ENCODE assay signal across 13 mouse cellular contexts in genomic region chr7:44747115-44747514, GRCm38 (mm10). TPM values are rescaled to one million over a fixed set of nuclear protein-coding genes. Genes with fewer than 3 reads are reported as not detected.
DNase-seq lines count a peak whose midpoint lies in the region; ATAC-seq lines count a peak whose summit lies in the region.
"Had no signal": no experiment of that assay in that cellular context is flagged by ENCODE, and none has a peak within 500 bp of the region (broad histone marks: within the 10 kb centered on the region; RNA-seq: fewer than 3 reads in every experiment).

No protein-coding gene starts in this region.

- WGBS in heart, embryonic 16.5 days, result 66% methylated on average over 4 of the region's 4 CpGs
- WGBS in neural tube, embryonic 12.5 days, result 72% methylated on average over 4 of the region's 4 CpGs
- 67% methylated on average over 4 of the region's 4 CpGs for WGBS in limb, embryonic 12.5 days

- H3K27me3 ChIP-seq in heart, embryonic 16.5 days (ENCODE audit: control insufficient read depth, insufficient read depth, low read length), result no peaks in the 10 kb centered on the region
- no peaks in the 10 kb centered on the region for H3K27me3 ChIP-seq in neural tube, embryonic 12.5 days (replicated peaks)
- no peaks in the 10 kb centered on the region for H3K27me3 ChIP-seq in limb, embryonic 12.5 days

- H3K4me1 ChIP-seq in heart, embryonic 16.5 days (ENCODE audit: control insufficient read depth, insufficient read depth, low read length), result peaks cover 14% of the 10 kb centered on the region
- H3K4me1 ChIP-seq in neural tube, embryonic 12.5 days, result peaks cover 23% of the 10 kb centered on the region
- H3K4me1 ChIP-seq in limb, embryonic 12.5 days (replicated peaks), result peaks cover 23% of the 10 kb centered on the region

- H3K4me2 ChIP-seq in heart, embryonic 16.5 days (ENCODE audit: low read depth, low read length), result peak overlapping the region; percentile 76; the same call in 1 of the 2 replicates
- peak overlapping the region; percentile 76; the same call in 1 of the 2 replicates for H3K4me2 ChIP-seq in neural tube, embryonic 12.5 days (replicated peaks)
- H3K4me2 ChIP-seq in limb, embryonic 12.5 days, result peak overlapping the region; percentile 79

- no peaks in the 10 kb centered on the region for H3K9me3 ChIP-seq in heart, embryonic 16.5 days (replicated peaks; ENCODE audit: control insufficient read depth, low read length)
- no peaks in the 10 kb centered on the region for H3K9me3 ChIP-seq in neural tube, embryonic 12.5 days
- no peaks in the 10 kb centered on the region for H3K9me3 ChIP-seq in limb, embryonic 12.5 days

- H3K4me3 ChIP-seq in heart, embryonic 16.5 days (ENCODE audit: low read length), result no peak overlapping the region
- no peak overlapping the region for H3K4me3 ChIP-seq in neural tube, embryonic 12.5 days
- H3K4me3 ChIP-seq in limb, embryonic 12.5 days (replicated peaks), result peak overlapping the region; percentile 53

- DNase-seq in heart, postnatal 14 days, result no peak
- DNase-seq in neural tube, embryonic 10.5 days (ENCODE audit: extremely low spot score, low spot score), result no peak
- no peak for DNase-seq in left cerebral cortex, adult 11 months (ENCODE audit: low spot score)
- DNase-seq in adrenal gland, adult 18-20 months (ENCODE audit: low spot score in 2 of 2), result no peak
- no peak for DNase-seq in thymus, postnatal 25 days
- DNase-seq: adrenal gland, postnatal 25 days; gastrocnemius, postnatal 14 days had no signal

- ATAC-seq in heart, embryonic 16.5 days (replicated peaks; ENCODE audit: extremely low read depth, insufficient read depth, low FRiP score), result no peak
- no peak for ATAC-seq in neural tube, embryonic 12.5 days (ENCODE audit: low FRiP score, low read depth)
- no peak for ATAC-seq in limb, embryonic 12.5 days (ENCODE audit: insufficient number of reproducible peaks, insufficient read depth, low FRiP score, low TSS enrichment, low read depth)
- ATAC-seq: lung, postnatal 0 days had no signal

- no peak overlapping the region for H3K27ac ChIP-seq in heart, embryonic 16.5 days (ENCODE audit: low read length)
- H3K27ac ChIP-seq in neural tube, embryonic 12.5 days, result no peak overlapping the region
- no peak overlapping the region for H3K27ac ChIP-seq in limb, embryonic 12.5 days

- H3K36me3 ChIP-seq in heart, embryonic 16.5 days (ENCODE audit: control insufficient read depth, insufficient read depth), result peaks cover 2% of the 10 kb centered on the region; the same call in 1 of the 2 replicates
- H3K36me3 ChIP-seq in neural tube, embryonic 12.5 days, result peaks cover 3% of the 10 kb centered on the region
- H3K36me3 ChIP-seq in limb, embryonic 12.5 days, result peaks cover 3% of the 10 kb centered on the region; the same call in 1 of the 2 replicates

- H3K9ac ChIP-seq in heart, embryonic 16.5 days (ENCODE audit: low read length), result no peak overlapping the region
- H3K9ac ChIP-seq in neural tube, embryonic 12.5 days, result no peak overlapping the region
- H3K9ac ChIP-seq in limb, embryonic 12.5 days (replicated peaks), result no peak overlapping the region

- intact Hi-C loops in heart, postnatal 14 days (cut with DNase I), result no loop called here

RNA-seq across cellular contexts. Expression of gene Vrk3, which starts 1.1 kb away (rescaled TPM):
- 35.9 and 36.5 TPM in 2 replicates for polyA plus RNA-seq in heart, embryonic 16.5 days (2015; fragmentation: Nextera tagmentation; extraction: Ambion mirVana)
- 10 to 100 TPM; 25.4 to 28.1 TPM for total RNA-seq in heart, postnatal 14 days (2021)
- polyA plus RNA-seq in neural tube, embryonic 12.5 days (2016; fragmentation: Nextera tagmentation; extraction: Ambion mirVana), result 35.2 and 37.8 TPM in 2 replicates
- 36.2 and 36.8 TPM in 2 replicates for polyA plus RNA-seq in limb, embryonic 12.5 days (2016; fragmentation: Nextera tagmentation; extraction: Ambion mirVana)
- total RNA-seq in adrenal gland, adult 18-20 months (2021), result 10 to 100 TPM; 40.4 to 42.1 TPM

RNA-seq across cellular contexts. Expression of gene Zfp473, which starts 3.7 kb away (rescaled TPM):
- polyA plus RNA-seq in heart, embryonic 16.5 days (2015; fragmentation: Nextera tagmentation; extraction: Ambion mirVana), result 0.54 and 0.80 TPM in 2 replicates
- total RNA-seq in heart, postnatal 14 days (2021), result under 1 TPM; 0.14 to 0.15 TPM
- polyA plus RNA-seq in neural tube, embryonic 12.5 days (2016; fragmentation: Nextera tagmentation; extraction: Ambion mirVana), result 1.5 and 2.0 TPM in 2 replicates
- polyA plus RNA-seq in limb, embryonic 12.5 days (2016; fragmentation: Nextera tagmentation; extraction: Ambion mirVana), result 2.6 and 3.3 TPM in 2 replicates
- total RNA-seq in adrenal gland, adult 18-20 months (2021), result under 1 TPM; 0.30 to 0.51 TPM

RNA-seq across cellular contexts. Expression of gene Izumo2, which starts 38.6 kb away (rescaled TPM):
- not detected in 2 replicates for polyA plus RNA-seq in heart, embryonic 16.5 days (2015; fragmentation: Nextera tagmentation; extraction: Ambion mirVana)
- total RNA-seq in heart, postnatal 14 days (2021), result not detected
- not detected in 2 replicates for polyA plus RNA-seq in neural tube, embryonic 12.5 days (2016; fragmentation: Nextera tagmentation; extraction: Ambion mirVana)
- not detected in 2 replicates for polyA plus RNA-seq in limb, embryonic 12.5 days (2016; fragmentation: Nextera tagmentation; extraction: Ambion mirVana)
- not detected for total RNA-seq in adrenal gland, adult 18-20 months (2021)
- total RNA-seq: adrenal gland, postnatal 25 days; gastrocnemius, postnatal 14 days; MEL had no signal
- polyA plus RNA-seq: large intestine, adult 2 months; lung, postnatal 0 days had no signal
